Mouse (Mus musculus): Measurements from ENCODE around the gene Bcl2l2. TPM values are rescaled to one million over a fixed set of nuclear protein-coding genes. Genes with fewer than 3 reads are reported as not detected.

Gene Bcl2l2
- polyA plus RNA-seq, 1 experiment = 48.3 TPM

DNA sequence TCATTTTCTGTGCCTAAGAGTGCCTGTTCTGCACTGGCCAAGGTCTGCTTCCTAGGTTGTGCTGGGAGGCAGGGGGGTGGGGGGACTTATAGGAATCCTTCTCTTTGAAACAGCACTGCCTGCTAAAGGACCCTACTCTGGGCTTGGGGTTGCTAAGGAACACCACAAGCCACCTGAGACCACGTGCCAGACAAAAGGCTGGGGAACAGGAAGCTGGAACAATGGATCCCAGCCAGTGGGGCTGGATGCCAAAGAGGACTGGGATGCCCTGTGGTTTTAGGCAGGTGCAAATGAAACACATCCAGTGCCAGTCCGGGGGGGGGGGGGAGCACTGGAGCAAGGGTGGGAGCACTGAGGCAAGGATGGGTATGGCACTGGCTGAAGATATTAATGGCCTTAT, 47.3 kb downstream of the Bcl2l2 start:
- Histone ChIP-seq H3K4me1 (ENCODE audit: control insufficient read depth, insufficient read depth, low read length) (peaks cover 6% of the 10 kb centered on the region; the same call in 1 of the 2 replicates), H3K27ac (ENCODE audit: insufficient read depth, low read length) (peak overlapping the region; percentile 50; the same call in 1 of the 2 replicates), H3K4me3 (ENCODE audit: insufficient read depth, low read length) (no peak overlapping the region)
- TF ChIP-seq POLR2A (IDR thresholded peaks at IDR 0.05; ENCODE audit: low read depth, low read length) = no peak
- no peak for TF ChIP-seq CTCF (IDR thresholded peaks at IDR 0.05; ENCODE audit: borderline replicate concordance, insufficient read depth, low read length)

DNA sequence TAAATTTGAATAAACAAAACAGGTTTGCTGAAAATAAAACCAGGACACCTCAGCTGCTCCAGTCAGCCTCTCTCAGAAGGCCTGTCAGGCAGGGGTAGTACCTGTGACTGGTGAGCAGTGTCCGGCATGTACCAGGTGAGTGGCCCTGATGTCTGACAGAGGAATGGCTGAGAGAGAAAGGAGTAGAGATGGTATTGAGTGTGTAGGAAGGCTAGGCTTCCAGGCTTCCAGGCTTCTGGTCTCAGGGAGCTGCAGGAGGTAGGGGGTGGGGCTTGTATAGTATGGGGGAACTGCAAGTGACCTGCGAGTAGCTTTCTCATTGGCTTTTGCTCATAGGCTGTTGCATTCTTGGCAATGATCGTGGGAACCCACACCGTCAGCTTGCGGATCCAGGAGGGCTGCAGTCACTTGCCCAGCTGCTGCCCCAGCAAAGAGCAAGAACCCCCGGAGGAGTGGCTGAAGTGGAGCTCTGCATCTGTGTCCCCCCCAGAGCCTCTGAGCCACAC, 49.5 kb downstream of the Bcl2l2 start, which contains the start of gene Il25:
Il25 (plus strand) TSS at position 51 of the 506 bp plus-strand sequence.
- Histone ChIP-seq H3K4me3 (ENCODE audit: insufficient read depth, low read length) (no peak within 1 kb of the TSS), H3K4me1 (ENCODE audit: control insufficient read depth, insufficient read depth, low read length) (peaks cover 6% of the 10 kb centered on the region; the same call in 1 of the 2 replicates), H3K27ac (ENCODE audit: insufficient read depth, low read length) (no peak within 1 kb of the TSS)
- no peak for TF ChIP-seq CTCF (IDR thresholded peaks at IDR 0.05; ENCODE audit: borderline replicate concordance, insufficient read depth, low read length)
- TF ChIP-seq POLR2A (IDR thresholded peaks at IDR 0.05; ENCODE audit: low read depth, low read length) = no peak

DNA sequence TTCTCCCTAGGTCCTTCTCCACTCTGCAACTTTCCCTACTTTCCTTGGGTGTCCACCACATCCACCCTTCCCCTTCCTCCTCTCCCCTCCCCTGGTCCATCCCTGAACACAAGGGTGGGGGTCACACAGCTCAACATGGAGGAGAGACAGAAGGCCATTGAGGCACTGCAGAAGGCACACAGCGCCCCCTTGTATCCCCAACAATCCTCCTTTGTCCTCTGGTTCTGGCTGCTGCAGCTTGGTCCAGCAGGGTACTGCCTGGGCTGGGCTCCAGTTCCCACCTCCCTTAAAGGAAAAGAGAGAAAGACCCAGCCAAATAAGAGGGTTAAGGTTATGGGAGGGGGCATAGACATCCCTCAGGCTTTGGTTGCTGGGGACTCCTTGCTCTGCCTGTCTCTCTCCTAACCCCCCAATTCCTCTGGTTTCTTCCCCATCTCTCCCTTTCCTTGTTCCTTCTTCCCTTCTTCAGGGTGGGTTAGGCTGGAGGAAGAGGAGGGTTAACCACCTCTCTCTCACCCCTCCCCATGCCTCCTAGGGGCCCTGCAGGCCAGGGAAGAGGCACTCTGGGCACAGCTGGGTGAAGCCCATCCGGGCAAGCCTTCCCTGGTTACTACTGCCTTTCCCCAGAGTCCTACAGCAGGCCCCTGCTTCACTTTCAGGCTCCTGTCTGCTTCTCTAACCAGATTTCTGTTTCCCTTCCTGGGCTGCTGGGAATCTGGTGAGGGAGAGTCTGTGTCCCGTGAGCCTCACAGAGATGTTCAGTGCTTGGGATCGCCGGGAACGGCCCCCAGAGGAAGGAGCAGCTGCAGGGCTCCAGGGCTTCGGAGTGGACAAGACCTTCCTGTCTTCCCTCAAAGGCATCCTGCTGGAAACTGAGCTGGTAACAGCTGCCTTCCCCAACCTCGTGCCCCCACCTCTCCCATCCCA, 53.0 kb downstream of the Bcl2l2 start, which contains the start of gene Cmtm5:
Cmtm5 (plus strand) TSS at position 358 of the 927 bp plus-strand sequence.
- TF ChIP-seq CTCF (IDR thresholded peaks at IDR 0.05; ENCODE audit: borderline replicate concordance, insufficient read depth, low read length) = no peak
- TF ChIP-seq POLR2A (IDR thresholded peaks at IDR 0.05; ENCODE audit: low read depth, low read length) = no peak
- H3K4me3 ChIP-seq (ENCODE audit: insufficient read depth, low read length) = no peak within 1 kb of the TSS
- no peaks in the 10 kb centered on the region for H3K4me1 ChIP-seq (ENCODE audit: control insufficient read depth, insufficient read depth, low read length)
- no peak within 1 kb of the TSS for H3K27ac ChIP-seq (ENCODE audit: insufficient read depth, low read length)

GRCm38 (mm10) chr14:54936831-54937160, 53.6 kb downstream of the Bcl2l2 start:
- Histone ChIP-seq H3K4me3 (ENCODE audit: insufficient read depth, low read length) (no peak overlapping the region), H3K4me1 (ENCODE audit: control insufficient read depth, insufficient read depth, low read length) (no peaks in the 10 kb centered on the region), H3K27ac (ENCODE audit: insufficient read depth, low read length) (no peak overlapping the region)
- TF ChIP-seq POLR2A (IDR thresholded peaks at IDR 0.05; ENCODE audit: low read depth, low read length) (no peak), CTCF (IDR thresholded peaks at IDR 0.05; ENCODE audit: borderline replicate concordance, insufficient read depth, low read length) (no peak)

GRCm38 (mm10) chr14:54937361-54938182, 54.4 kb downstream of the Bcl2l2 start:
- Histone ChIP-seq H3K27ac (ENCODE audit: insufficient read depth, low read length) (no peak overlapping the region), H3K4me3 (ENCODE audit: insufficient read depth, low read length) (no peak overlapping the region), H3K4me1 (ENCODE audit: control insufficient read depth, insufficient read depth, low read length) (no peaks in the 10 kb centered on the region)
- TF ChIP-seq POLR2A (IDR thresholded peaks at IDR 0.05; ENCODE audit: low read depth, low read length) = no peak
- TF ChIP-seq CTCF (IDR thresholded peaks at IDR 0.05; ENCODE audit: borderline replicate concordance, insufficient read depth, low read length) = no peak

Other genes starting within 250 kb of the Bcl2l2 start
- not detected in 2 replicates for gene Gm17606, start 242.4 kb upstream of the Bcl2l2 start, polyA plus RNA-seq (2011; ENCODE audit: insufficient read length, low read depth, missing spikeins)
- gene Cdh24, start 242.0 kb upstream of the Bcl2l2 start, polyA plus RNA-seq (2011; ENCODE audit: insufficient read length, low read depth, missing spikeins) = 3.4 and 5.3 TPM in 2 replicates
- 51.6 and 58.9 TPM in 2 replicates for gene 1700123O20Rik, start 197.2 kb upstream of the Bcl2l2 start, polyA plus RNA-seq (2011; ENCODE audit: insufficient read length, low read depth, missing spikeins)
- 184 and 243 TPM in 2 replicates for gene Acin1, start 196.4 kb upstream of the Bcl2l2 start, polyA plus RNA-seq (2011; ENCODE audit: insufficient read length, low read depth, missing spikeins)
- not detected in 2 replicates for gene Gm29776, start 184.5 kb upstream of the Bcl2l2 start, polyA plus RNA-seq (2011; ENCODE audit: insufficient read length, low read depth, missing spikeins)
- not detected in 2 replicates for gene Cebpe, start 171.2 kb upstream of the Bcl2l2 start, polyA plus RNA-seq (2011; ENCODE audit: insufficient read length, low read depth, missing spikeins)
- gene Slc7a8, start 101.4 kb upstream of the Bcl2l2 start, polyA plus RNA-seq (2011; ENCODE audit: insufficient read length, low read depth, missing spikeins) = 0.47 and 2.0 TPM in 2 replicates
- not detected in 2 replicates for gene Rnf212b, start 69.2 kb upstream of the Bcl2l2 start, polyA plus RNA-seq (2011; ENCODE audit: insufficient read length, low read depth, missing spikeins)
- 5.4 and 6.9 TPM in 2 replicates for gene Homez, start 12.4 kb upstream of the Bcl2l2 start, polyA plus RNA-seq (2011; ENCODE audit: insufficient read length, low read depth, missing spikeins)
- gene Ppp1r3e, start 5.8 kb upstream of the Bcl2l2 start, polyA plus RNA-seq (2011; ENCODE audit: insufficient read length, low read depth, missing spikeins) = 8.4 and 10.9 TPM in 2 replicates
- gene Gm20521, start 64 bp downstream of the Bcl2l2 start, polyA plus RNA-seq (2011; ENCODE audit: insufficient read length, low read depth, missing spikeins) = not detected in 2 replicates
- gene Pabpn1, start 9.1 kb downstream of the Bcl2l2 start, polyA plus RNA-seq (2011; ENCODE audit: insufficient read length, low read depth, missing spikeins) = 168 and 172 TPM in 2 replicates
- 17.7 and 20.9 TPM in 2 replicates for gene Slc22a17, start 29.8 kb downstream of the Bcl2l2 start, polyA plus RNA-seq (2011; ENCODE audit: insufficient read length, low read depth, missing spikeins)
- 17.5 and 26.9 TPM in 2 replicates for gene Efs, start 42.7 kb downstream of the Bcl2l2 start, polyA plus RNA-seq (2011; ENCODE audit: insufficient read length, low read depth, missing spikeins)
- not detected in 2 replicates for gene Il25, start 49.3 kb downstream of the Bcl2l2 start, polyA plus RNA-seq (2011; ENCODE audit: insufficient read length, low read depth, missing spikeins)
- gene Cmtm5, start 52.9 kb downstream of the Bcl2l2 start, polyA plus RNA-seq (2011; ENCODE audit: insufficient read length, low read depth, missing spikeins) = not detected in 2 replicates
- 1.0 TPM in 1 of 2 replicates, not detected in the other for gene Myh6, start 83.5 kb downstream of the Bcl2l2 start, polyA plus RNA-seq (2011; ENCODE audit: insufficient read length, low read depth, missing spikeins)
- not detected in 2 replicates for gene Gm17428, start 93.6 kb downstream of the Bcl2l2 start, polyA plus RNA-seq (2011; ENCODE audit: insufficient read length, low read depth, missing spikeins)
- not detected in 2 replicates for gene Myh7, start 111.2 kb downstream of the Bcl2l2 start, polyA plus RNA-seq (2011; ENCODE audit: insufficient read length, low read depth, missing spikeins)
- gene Ngdn, start 132.1 kb downstream of the Bcl2l2 start, polyA plus RNA-seq (2011; ENCODE audit: insufficient read length, low read depth, missing spikeins) = 32.8 and 37.7 TPM in 2 replicates
- 1.9 and 3.5 TPM in 2 replicates for gene Zfhx2, start 208.9 kb downstream of the Bcl2l2 start, polyA plus RNA-seq (2011; ENCODE audit: insufficient read length, low read depth, missing spikeins)
- 13.1 and 17.1 TPM in 2 replicates for gene Thtpa, start 211.4 kb downstream of the Bcl2l2 start, polyA plus RNA-seq (2011; ENCODE audit: insufficient read length, low read depth, missing spikeins)
- gene Ap1g2, start 223.2 kb downstream of the Bcl2l2 start, polyA plus RNA-seq (2011; ENCODE audit: insufficient read length, low read depth, missing spikeins) = 6.7 and 10.0 TPM in 2 replicates
- 0.73 and 1.6 TPM in 2 replicates for gene Jph4, start 233.6 kb downstream of the Bcl2l2 start, polyA plus RNA-seq (2011; ENCODE audit: insufficient read length, low read depth, missing spikeins)

All from embryonic fibroblast, embryonic 13.5 days (primary cell).